Mouse (Mus musculus): ENCODE data around the gene Xrra1.
A peak's percentile ranks its signal among the peaks of the same experiment; 100 is the strongest.
"Not testable (repeated sequence)": the region's sequence is repeated elsewhere in the genome, so short reads cannot be mapped to it uniquely, and the experiment has no call there.

Gene Xrra1

GRCm38 (mm10) chr7:99858813-99859585 lies at the start of gene Xrra1:
Xrra1 (plus strand) TSS chr7:99859116.
- peak; percentile 99 for DNase-seq (ENCODE audit: low spot score)

GRCm38 (mm10) chr7:99810814-99811213 lies 48.1 kb upstream of the Xrra1 start:
- DNase-seq (ENCODE audit: low spot score), result no peak

- no peak for DNase-seq (ENCODE audit: low spot score)
These were observed 47.3 kb upstream of the Xrra1 start for GRCm38 (mm10) chr7:99811661-99812060.

GRCm38 (mm10) chr7:99813394-99813793 lies 45.5 kb upstream of the Xrra1 start:
- no peak for DNase-seq (ENCODE audit: low spot score)

- not testable (repeated sequence) for DNase-seq (ENCODE audit: low spot score)
These were observed 40.7 kb upstream of the Xrra1 start for GRCm38 (mm10) chr7:99818181-99818725.

GRCm38 (mm10) chr7:99821953-99822352 lies 37.0 kb upstream of the Xrra1 start:
- DNase-seq (ENCODE audit: low spot score), result no peak

GRCm38 (mm10) chr7:99822426-99822825 lies 36.5 kb upstream of the Xrra1 start:
- no peak for DNase-seq (ENCODE audit: low spot score)

GRCm38 (mm10) chr7:99823045-99823663 lies 35.8 kb upstream of the Xrra1 start:
- no peak for DNase-seq (ENCODE audit: low spot score)

- no peak for DNase-seq (ENCODE audit: low spot score)
These were observed 34.0 kb upstream of the Xrra1 start for GRCm38 (mm10) chr7:99824649-99825483.

GRCm38 (mm10) chr7:99825511-99825910 lies 33.4 kb upstream of the Xrra1 start:
- DNase-seq (ENCODE audit: low spot score), result no peak

- DNase-seq (ENCODE audit: low spot score), result no peak
These were observed 32.8 kb upstream of the Xrra1 start for GRCm38 (mm10) chr7:99826096-99826495.

GRCm38 (mm10) chr7:99828083-99828570 lies 30.8 kb upstream of the Xrra1 start, which contains the start of gene Neu3:
Neu3 (minus strand) TSS chr7:99828417.
- DNase-seq (ENCODE audit: low spot score), result peak; percentile 89

- no peak for DNase-seq (ENCODE audit: low spot score)
These were observed 25.6 kb upstream of the Xrra1 start for GRCm38 (mm10) chr7:99833115-99833845.

- no peak for DNase-seq (ENCODE audit: low spot score)
These were observed 25.1 kb upstream of the Xrra1 start for GRCm38 (mm10) chr7:99833846-99834222.

GRCm38 (mm10) chr7:99834314-99834853 lies 24.5 kb upstream of the Xrra1 start:
- no peak for DNase-seq (ENCODE audit: low spot score)

GRCm38 (mm10) chr7:99836781-99837180 lies 22.1 kb upstream of the Xrra1 start:
- no peak for DNase-seq (ENCODE audit: low spot score)

GRCm38 (mm10) chr7:99837358-99838071 lies 21.4 kb upstream of the Xrra1 start:
- DNase-seq (ENCODE audit: low spot score), result no peak

GRCm38 (mm10) chr7:99838241-99838640 lies 20.7 kb upstream of the Xrra1 start:
- no peak for DNase-seq (ENCODE audit: low spot score)

- DNase-seq (ENCODE audit: low spot score), result no peak
These were observed 13.2 kb upstream of the Xrra1 start for GRCm38 (mm10) chr7:99845533-99846236.

GRCm38 (mm10) chr7:99850534-99850933 lies 8.4 kb upstream of the Xrra1 start:
- no peak for DNase-seq (ENCODE audit: low spot score)

Data from MN1 (cell line).